Mouse (Mus musculus): Measurements from ENCODE around the gene Unc93a. TPM values are rescaled to one million over a fixed set of nuclear protein-coding genes. Genes with fewer than 3 reads are reported as not detected.

Unc93a gene
- polyA plus RNA-seq (2012; rRNA removed) = 0.01 TPM in 1 of 2 replicates, not detected in the other

GRCm38 (mm10) chr17:13131710-13132109 is at the start of gene Unc93a:
Unc93a (minus strand) TSS chr17:13131810.

GRCm38 (mm10) chr17:13060804-13061203 is 70.8 kb downstream of the Unc93a start, which contains the start of gene Tcp10b:
Tcp10b (plus strand) TSS chr17:13061104.

Other genes starting within 250 kb of the Unc93a start
- 0.62 and 0.77 TPM in 2 replicates for gene Pnldc1, start 221.6 kb downstream of the Unc93a start, polyA plus RNA-seq (2012; rRNA removed)
- gene Tcp1, start 216.1 kb downstream of the Unc93a start, polyA plus RNA-seq (2012; rRNA removed) = 111 and 135 TPM in 2 replicates
- 58.7 and 65.0 TPM in 2 replicates for gene Mrpl18, start 215.5 kb downstream of the Unc93a start, polyA plus RNA-seq (2012; rRNA removed)
- gene Acat3, start 191.2 kb downstream of the Unc93a start, polyA plus RNA-seq (2012; rRNA removed) = 3.5 and 4.3 TPM in 2 replicates
- gene Acat2, start 171.1 kb downstream of the Unc93a start, polyA plus RNA-seq (2012; rRNA removed) = 34.7 and 41.4 TPM in 2 replicates
- 28.0 and 31.6 TPM in 2 replicates for gene Wtap, start 137.6 kb downstream of the Unc93a start, polyA plus RNA-seq (2012; rRNA removed)
- gene Sod2, start 125.0 kb downstream of the Unc93a start, polyA plus RNA-seq (2012; rRNA removed) = 91.4 and 92.0 TPM in 2 replicates
- 0.02 TPM in 1 of 2 replicates, not detected in the other for gene Gpr31b, start 79.5 kb downstream of the Unc93a start, polyA plus RNA-seq (2012; rRNA removed)
- 0.03 TPM in 2 replicates for gene Tcp10b, start 70.7 kb downstream of the Unc93a start, polyA plus RNA-seq (2012; rRNA removed)
- gene Smok2a, start 89.4 kb upstream of the Unc93a start, polyA plus RNA-seq (2012; rRNA removed) = not detected in 2 replicates
- gene Smok2b, start 98.4 kb upstream of the Unc93a start, polyA plus RNA-seq (2012; rRNA removed) = not detected in 2 replicates
- not detected in 2 replicates for gene Tcp10c, start 222.8 kb upstream of the Unc93a start, polyA plus RNA-seq (2012; rRNA removed)

All from liver, embryonic 14 days (tissue).